Mouse (Mus musculus): Measurements from ENCODE around the gene Slc35e4.
"Not testable (repeated sequence)": the region's sequence is repeated elsewhere in the genome, so short reads cannot be mapped to it uniquely, and the experiment has no call there.

Gene Slc35e4

GRCm38 (mm10) chr11:3918738-3919137 lies 4.3 kb upstream of the Slc35e4 start:
- no peak for DNase-seq (ENCODE audit: low read depth in 2 of 2, low spot score in 2 of 2)

DNA sequence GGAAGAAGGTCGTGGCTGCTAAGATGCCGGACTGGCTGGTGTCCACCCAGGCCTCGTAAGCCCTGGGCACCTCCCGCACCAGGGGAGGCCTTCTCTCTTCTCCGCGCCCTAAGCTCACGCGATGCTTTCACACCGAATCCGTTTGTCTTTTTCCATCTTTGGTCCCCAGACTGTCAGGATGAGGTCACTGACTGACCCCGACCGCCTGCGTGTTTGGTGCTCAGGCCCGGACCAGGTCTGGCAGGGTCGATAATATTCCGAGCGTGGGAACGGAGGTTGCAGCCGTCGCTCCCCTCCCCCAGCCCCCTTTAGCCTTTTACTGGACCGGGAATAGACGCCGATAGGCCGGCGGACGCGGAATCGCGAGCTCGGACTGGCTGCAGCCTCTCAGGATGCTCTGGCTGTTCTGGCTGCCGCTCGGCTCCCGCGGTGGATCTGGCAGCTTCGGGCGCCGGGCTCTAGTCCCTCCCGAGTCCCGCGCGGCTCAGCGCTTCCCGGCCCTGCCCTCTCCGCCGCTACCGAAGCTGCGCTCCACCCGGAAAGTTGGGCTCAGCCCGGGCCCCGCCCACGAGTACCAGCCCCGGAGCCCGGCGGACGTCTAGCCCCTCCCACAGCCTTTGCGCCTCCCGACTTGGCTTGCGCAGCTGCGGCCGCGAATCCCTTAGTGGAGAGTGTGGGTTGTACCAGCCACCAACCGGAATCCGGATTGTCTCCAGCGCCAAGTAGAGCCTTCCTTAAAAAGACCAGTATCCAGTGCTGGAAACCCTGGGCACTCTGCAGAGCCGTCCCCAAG lies 952 bp downstream of the Slc35e4 start:
- peak; percentile 63 to 65 for DNase-seq (ENCODE audit: low read depth in 2 of 2, low spot score in 2 of 2)

DNA sequence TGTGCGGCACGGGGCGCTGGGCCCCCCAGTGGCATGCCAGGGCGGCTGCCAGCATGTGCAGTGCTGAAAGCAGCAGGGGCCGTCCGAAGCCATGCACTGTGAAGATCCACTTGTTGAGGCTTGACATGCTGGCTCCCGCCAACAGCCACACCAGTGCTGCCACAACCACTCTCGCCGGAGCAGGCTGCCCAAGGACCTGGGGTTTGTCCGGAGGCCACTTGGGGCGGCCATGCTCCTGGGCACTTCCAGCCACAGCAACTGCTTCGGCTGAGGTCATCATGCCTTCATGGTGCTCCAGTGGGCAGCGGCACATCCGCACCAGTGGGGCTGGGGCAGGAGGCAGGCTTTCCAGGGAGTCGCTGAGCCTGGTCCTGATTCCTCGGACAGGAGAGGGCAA lies 1.6 kb downstream of the Slc35e4 start:
- DNase-seq (ENCODE audit: low read depth in 2 of 2, low spot score in 2 of 2) = peak in 1 of 2 experiments; percentile 6

- no peak for DNase-seq (ENCODE audit: low read depth in 2 of 2, low spot score in 2 of 2)
These were observed 2.2 kb downstream of the Slc35e4 start for GRCm38 (mm10) chr11:3912100-3912874.

- not testable (repeated sequence) for DNase-seq (ENCODE audit: low read depth in 2 of 2, low spot score in 2 of 2)
These were observed 3.0 kb downstream of the Slc35e4 start for GRCm38 (mm10) chr11:3911440-3911839.

DNA sequence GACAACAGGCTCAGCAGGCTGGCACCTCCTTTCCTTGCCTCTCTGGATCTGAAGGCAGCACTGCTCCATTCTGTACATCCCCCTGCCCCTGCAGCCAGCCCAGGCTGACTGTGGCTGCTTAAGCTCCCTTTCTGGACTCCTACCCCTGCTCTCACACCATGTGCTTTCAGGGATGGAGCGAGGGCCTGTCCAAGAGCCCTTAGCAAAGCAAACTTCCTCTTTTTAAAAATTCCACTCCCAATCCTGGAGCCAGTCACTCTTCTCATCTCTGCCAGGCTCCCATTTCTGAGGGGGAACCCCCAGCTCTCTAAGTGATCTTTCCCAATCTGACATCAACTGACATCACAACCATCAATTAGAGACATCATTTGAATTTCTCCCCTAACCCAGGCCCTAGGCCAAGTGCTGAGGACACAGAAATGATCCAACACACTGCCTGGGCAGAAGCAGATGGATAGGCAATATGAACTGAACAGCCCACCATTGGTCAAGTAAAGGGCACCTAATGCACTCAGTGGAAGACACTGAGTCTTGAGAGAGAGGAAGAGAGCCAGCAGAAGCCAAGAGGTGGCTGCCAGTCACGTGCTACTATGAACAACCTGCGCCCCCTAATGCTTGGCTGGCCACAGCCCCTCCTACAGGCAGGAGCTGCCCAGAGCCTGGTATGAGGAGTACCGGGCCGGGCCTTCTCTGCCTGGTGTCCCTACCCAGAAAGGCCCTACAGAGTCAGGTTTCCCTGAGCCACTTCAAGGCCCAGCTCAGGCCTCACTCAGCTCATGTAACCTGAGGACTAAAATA lies 3.8 kb downstream of the Slc35e4 start:
- no peak for DNase-seq (ENCODE audit: low read depth in 2 of 2, low spot score in 2 of 2)

DNA sequence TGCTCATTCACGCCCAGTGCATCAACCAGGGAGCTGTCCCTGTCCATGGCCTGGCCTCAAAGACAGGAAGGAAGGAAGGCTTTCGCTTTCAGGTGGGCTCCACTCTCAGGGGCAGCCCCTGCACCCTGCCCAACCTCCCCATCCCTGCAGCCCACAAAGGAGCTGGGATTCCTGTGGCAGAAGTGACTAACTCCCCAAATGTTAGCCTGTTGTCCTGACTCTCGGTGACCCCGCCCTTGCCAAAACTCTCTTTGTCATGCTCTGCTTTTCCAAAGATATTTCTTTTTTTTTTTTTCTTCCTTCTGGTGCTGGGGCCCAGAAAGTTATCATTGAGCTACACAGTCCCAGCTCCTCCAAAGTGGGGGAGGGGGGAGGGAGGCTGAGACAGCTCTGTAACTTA lies 5.2 kb downstream of the Slc35e4 start:
- DNase-seq (ENCODE audit: low read depth in 2 of 2, low spot score in 2 of 2) = no peak

DNA sequence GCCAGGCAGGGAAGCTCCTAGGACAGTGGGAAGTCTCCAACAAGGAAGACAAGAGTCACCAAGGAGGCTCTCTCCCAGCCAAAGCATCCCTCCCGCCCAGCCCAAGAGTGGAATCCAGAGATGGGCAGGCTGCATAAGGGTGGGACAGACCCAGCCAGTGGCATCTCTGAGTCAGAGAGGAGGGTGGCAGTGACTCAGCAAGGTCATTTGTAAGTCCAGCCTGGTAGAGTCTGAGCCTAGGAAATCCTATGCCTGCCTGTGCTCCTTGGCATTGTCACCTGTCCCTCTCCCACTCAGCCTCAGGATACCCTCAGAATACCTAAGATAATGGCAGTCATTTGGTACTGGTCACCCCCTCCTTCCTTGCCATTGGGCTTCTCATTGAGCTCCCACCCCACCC lies 9.0 kb downstream of the Slc35e4 start:
- DNase-seq (ENCODE audit: low read depth in 2 of 2, low spot score in 2 of 2) = no peak

- no peak for DNase-seq (ENCODE audit: low read depth in 2 of 2, low spot score in 2 of 2)
These were observed 9.8 kb downstream of the Slc35e4 start for GRCm38 (mm10) chr11:3904673-3905072.

- DNase-seq (ENCODE audit: low read depth in 2 of 2, low spot score in 2 of 2) = no peak
These were observed 11.4 kb downstream of the Slc35e4 start for GRCm38 (mm10) chr11:3903046-3903445.

GRCm38 (mm10) chr11:3902516-3902915 lies 11.9 kb downstream of the Slc35e4 start:
- no peak for DNase-seq (ENCODE audit: low read depth in 2 of 2, low spot score in 2 of 2)

DNA sequence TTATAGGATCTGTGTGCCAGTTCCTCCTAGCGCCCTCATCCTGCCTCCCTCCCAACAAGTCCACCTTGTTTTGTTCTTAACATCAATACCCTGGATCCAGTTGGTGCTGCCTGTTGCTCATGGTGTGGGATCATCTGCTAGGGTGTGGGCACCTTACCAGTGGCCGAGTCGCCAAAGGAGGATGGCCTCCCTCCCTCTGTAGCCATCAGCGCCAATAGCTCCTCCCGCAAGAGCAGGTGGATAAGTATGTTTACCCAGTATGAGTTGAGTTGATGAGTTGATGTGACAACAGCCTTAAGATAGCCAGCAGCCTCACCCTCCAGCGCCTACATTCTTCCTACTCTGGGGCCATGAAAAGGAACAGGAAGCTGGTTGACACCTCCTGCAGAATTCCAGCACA lies 14.2 kb downstream of the Slc35e4 start:
- DNase-seq (ENCODE audit: low read depth in 2 of 2, low spot score in 2 of 2) = no peak

GRCm38 (mm10) chr11:3895933-3896332 lies 18.5 kb downstream of the Slc35e4 start:
- no peak for DNase-seq (ENCODE audit: low read depth in 2 of 2, low spot score in 2 of 2)

- DNase-seq (ENCODE audit: low read depth in 2 of 2, low spot score in 2 of 2) = no peak
These were observed 19.0 kb downstream of the Slc35e4 start for GRCm38 (mm10) chr11:3895458-3895857.

DNA sequence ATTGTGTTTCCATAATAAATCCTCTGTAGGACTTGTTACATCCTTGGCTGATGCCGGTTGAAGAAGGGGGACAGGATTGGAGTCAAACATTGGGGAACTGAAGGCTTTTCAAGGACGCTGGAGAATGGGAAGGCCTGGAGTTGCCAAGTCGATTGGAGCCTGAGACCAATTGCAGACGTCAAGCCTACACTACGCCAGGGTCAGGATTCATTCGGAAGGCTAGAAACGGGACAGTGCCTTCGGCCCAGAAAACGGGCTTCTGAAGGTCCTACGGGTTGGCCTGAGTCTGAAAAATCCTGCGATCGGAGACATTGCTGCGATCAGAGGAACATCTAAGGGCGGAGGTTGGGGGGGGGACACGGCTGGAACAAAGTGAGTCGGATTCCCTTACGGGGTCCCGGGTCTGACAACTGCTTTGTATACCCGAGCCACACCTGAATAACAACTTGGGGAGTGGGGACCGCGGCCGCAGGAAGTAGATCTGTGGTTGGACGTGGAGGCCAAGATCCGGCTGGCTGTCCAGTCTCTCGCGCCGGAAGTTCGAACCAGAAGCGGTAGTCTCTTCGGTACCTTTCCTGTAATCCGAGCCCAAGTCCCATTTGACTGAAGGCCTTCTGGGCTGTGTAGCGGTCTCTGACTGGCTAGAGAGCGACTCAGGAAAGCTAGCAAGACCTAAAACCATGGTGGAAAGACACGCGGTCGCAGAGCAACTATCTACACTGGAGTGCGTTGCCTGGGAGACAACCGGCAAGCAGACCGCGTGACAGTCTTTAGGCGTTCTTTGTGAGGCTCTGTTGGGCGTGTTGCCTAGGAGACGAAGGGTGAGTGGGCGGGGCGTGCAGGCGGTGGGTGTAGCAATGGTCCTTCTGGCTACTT lies 19.8 kb downstream of the Slc35e4 start, which contains the start of the genes 4921536K21Rik and Dusp18:
Gene 4921536K21Rik (minus strand): TSS at position 693 of the 876 bp plus-strand sequence.
Gene Dusp18 (plus strand): TSS at position 835 of the 876 bp plus-strand sequence.
- peak; percentile 79 to 85 for DNase-seq (ENCODE audit: low read depth in 2 of 2, low spot score in 2 of 2)

- no peak for DNase-seq (ENCODE audit: low read depth in 2 of 2, low spot score in 2 of 2)
These were observed 20.5 kb downstream of the Slc35e4 start for GRCm38 (mm10) chr11:3893970-3894369.

- no peak for DNase-seq (ENCODE audit: low read depth in 2 of 2, low spot score in 2 of 2)
These were observed 27.1 kb downstream of the Slc35e4 start for GRCm38 (mm10) chr11:3887331-3887730.

- DNase-seq (ENCODE audit: low read depth in 2 of 2, low spot score in 2 of 2) = no peak
These were observed 30.8 kb downstream of the Slc35e4 start for GRCm38 (mm10) chr11:3883711-3884110.

DNA sequence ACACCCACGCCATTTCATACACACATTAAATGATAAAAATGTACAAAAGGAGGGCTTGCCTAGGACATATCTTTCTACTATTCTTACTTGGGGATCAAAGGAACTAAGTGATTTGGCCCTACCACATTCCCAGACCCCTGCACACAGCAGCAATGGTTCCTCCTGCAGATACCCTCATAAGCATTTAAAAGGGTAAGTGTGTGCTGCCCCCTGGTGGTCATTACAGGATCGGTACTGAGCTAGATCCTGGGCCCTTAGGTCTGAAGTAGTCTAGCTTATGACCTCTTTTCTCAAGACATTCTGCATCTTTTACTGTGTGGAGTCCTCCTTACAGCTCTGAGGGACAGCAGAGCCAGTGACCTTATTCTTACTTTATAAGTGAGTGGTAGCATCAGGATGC lies 34.6 kb downstream of the Slc35e4 start:
- DNase-seq (ENCODE audit: low read depth in 2 of 2, low spot score in 2 of 2) = peak; percentile 55 to 65

DNA sequence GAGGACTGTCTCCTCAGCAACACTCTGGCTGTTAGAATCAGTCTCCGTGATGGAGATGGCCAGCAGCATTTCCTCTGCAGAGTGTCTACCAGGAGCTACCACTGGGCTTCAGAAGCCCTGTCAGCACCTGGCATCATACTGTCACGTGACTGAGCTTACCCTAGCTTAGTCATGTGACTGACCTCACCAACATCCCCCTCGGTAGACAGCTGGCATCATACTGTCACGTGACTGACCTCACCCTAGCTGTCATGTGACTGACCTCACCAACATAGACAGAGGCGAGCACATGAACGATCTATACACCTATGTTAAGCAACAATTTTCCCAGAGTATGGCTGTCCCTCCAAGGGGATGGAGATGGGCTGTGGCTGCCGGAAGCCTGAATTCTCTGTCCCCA lies 35.8 kb downstream of the Slc35e4 start:
- DNase-seq (ENCODE audit: low read depth in 2 of 2, low spot score in 2 of 2) = no peak

Measured in CD8-positive naive resting alpha-beta T cell, adult 2 months (primary cell).